11 mouse cellular contexts compared by ENCODE assay signal in the genomic region with DNA sequence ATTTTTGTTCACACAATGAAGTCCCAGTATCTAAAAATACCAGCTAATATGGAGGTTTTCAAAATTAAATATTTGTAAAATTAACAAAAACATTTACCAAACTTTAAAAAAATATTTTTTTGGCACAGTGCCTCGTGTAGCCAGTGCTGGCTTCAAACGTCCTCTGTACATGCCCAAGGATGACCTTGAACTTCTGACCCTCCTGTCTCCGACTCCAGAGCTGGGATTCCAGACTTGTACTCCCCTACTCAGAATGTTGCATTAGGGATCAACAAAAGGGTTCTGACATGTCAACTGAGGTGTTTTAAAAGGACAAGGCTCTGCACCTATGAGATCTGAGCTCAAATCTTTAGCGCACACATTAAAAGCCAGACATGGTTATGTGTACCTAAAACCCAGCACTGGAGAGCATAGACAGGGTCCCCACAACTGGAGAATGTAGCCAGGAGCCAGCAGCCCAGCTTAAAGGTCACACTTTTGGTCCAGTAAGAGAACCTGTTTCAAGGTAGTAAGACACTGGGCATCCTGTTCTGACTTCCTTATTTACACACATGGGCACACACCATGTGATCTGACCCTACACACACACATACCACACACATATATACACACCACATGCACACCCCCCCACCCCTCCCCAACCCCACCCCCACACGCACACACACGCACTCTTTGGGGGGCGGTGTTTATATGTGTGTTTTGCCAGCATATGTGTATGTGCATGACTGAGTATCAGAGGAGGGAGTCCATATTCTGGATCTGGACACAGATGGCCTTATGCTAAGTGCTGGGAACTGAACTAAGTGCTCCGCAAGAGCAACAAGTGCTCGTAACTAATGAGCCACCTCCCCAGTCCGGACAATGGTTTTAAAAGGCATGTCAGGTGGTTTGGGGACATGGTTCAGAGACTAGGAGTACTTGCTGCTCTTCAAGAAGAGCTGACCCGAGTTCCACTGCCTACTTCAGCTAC. TPM values are rescaled to one million over a fixed set of nuclear protein-coding genes. Genes with fewer than 3 reads are reported as not detected.
DNase-seq lines count a peak whose midpoint lies in the region; ATAC-seq and TF ChIP-seq lines count a peak whose summit lies in the region.
"Had no signal": no experiment of that assay in that cellular context is flagged by ENCODE, and none has a peak within 500 bp of the region (broad histone marks: within the 10 kb centered on the region; RNA-seq: fewer than 3 reads in every experiment).

No protein-coding gene starts in this region.

- intact Hi-C loops in left cerebral cortex, adult 2 months (cut with DNase I), result no loop called here

- TF ChIP-seq POLR2A in cerebellum, adult 2 months (IDR thresholded peaks at IDR 0.05; ENCODE audit: borderline replicate concordance, insufficient read depth, low read length), result no peak

- no peak overlapping the region for H3K4me2 ChIP-seq in embryonic facial prominence, embryonic 14.5 days (ENCODE audit: low read depth, low read length)

- H3K9ac ChIP-seq in embryonic facial prominence, embryonic 14.5 days (ENCODE audit: low read depth, low read length), result no peak overlapping the region

- no peak for TF ChIP-seq CTCF in cerebellum, adult 2 months (IDR thresholded peaks at IDR 0.05; ENCODE audit: borderline replicate concordance, insufficient read depth, low read depth, low read length)
- TF ChIP-seq CTCF in layer of hippocampus, adult 2 months (conservative IDR thresholded peaks at IDR 0.05), result no peak
- TF ChIP-seq CTCF in left cerebral cortex, adult 2 months (IDR thresholded peaks at IDR 0.05), result no peak

- H3K36me3 ChIP-seq in embryonic facial prominence, embryonic 14.5 days (ENCODE audit: control insufficient read depth, insufficient read depth, low read length), result peaks cover 10% of the 10 kb centered on the region; the same call in 1 of the 2 replicates

- peaks cover 7% of the 10 kb centered on the region for H3K4me1 ChIP-seq in cerebellum, adult 2 months (ENCODE audit: control insufficient read depth, insufficient read depth, low read length)
- peaks cover 16% of the 10 kb centered on the region for H3K4me1 ChIP-seq in embryonic facial prominence, embryonic 14.5 days (ENCODE audit: control insufficient read depth, insufficient read depth, low read length)

- DNase-seq in cerebellum, adult 9-10 months, result peak; percentile 55
- DNase-seq in cerebellum, adult 2 months, result no peak
- DNase-seq in layer of hippocampus, adult 2 months (ENCODE audit: low spot score in 2 of 2), result no peak
- DNase-seq in layer of hippocampus, adult 18-20 months (ENCODE audit: low spot score in 2 of 2), result no peak
- peak; percentile 39 for DNase-seq in 416B (ENCODE audit: low read depth)
- DNase-seq in embryonic facial prominence, embryonic 14.5 days (ENCODE audit: low spot score), result no peak
- no peak for DNase-seq in left cerebral cortex, adult 2 months (ENCODE audit: extremely low spot score in 1 of 2, low spot score in 2 of 2)
- no peak for DNase-seq in kidney, postnatal 4 days
- DNase-seq: kidney, adult 9 months; layer of hippocampus, adult 9-11 months had no signal

- 69% methylated on average over 11 of the region's 11 CpGs for WGBS in cerebellum, adult 2 months
- WGBS in embryonic facial prominence, embryonic 14.5 days, result 70% methylated on average over 11 of the region's 11 CpGs

- H3K27me3 ChIP-seq in cerebellum, adult 2 months (ENCODE audit: control insufficient read depth, insufficient read depth, low read length), result no peaks in the 10 kb centered on the region
- H3K27me3 ChIP-seq in embryonic facial prominence, embryonic 14.5 days (replicated peaks; ENCODE audit: control insufficient read depth, insufficient read depth, low read length), result no peaks in the 10 kb centered on the region

- no peak overlapping the region for H3K4me3 ChIP-seq in cerebellum, adult 2 months (replicated peaks; ENCODE audit: insufficient read depth, low read depth, low read length)
- H3K4me3 ChIP-seq in layer of hippocampus, adult 2 months, result no peak overlapping the region; the same call in 1 of the 2 replicates
- no peak overlapping the region for H3K4me3 ChIP-seq in embryonic facial prominence, embryonic 14.5 days (ENCODE audit: low read depth, low read length)
- no peak overlapping the region for H3K4me3 ChIP-seq in left cerebral cortex, adult 2 months

- no peaks in the 10 kb centered on the region for H3K9me3 ChIP-seq in embryonic facial prominence, embryonic 14.5 days (ENCODE audit: control insufficient read depth, low read length)

- no peak overlapping the region for H3K27ac ChIP-seq in cerebellum, adult 2 months (ENCODE audit: insufficient read depth, low read length)
- peak overlapping the region; percentile 99 for H3K27ac ChIP-seq in layer of hippocampus, adult 2 months
- H3K27ac ChIP-seq in embryonic facial prominence, embryonic 14.5 days (replicated peaks; ENCODE audit: low read depth, low read length), result 0 out of 2 replicates have a peak overlapping the region, but pooled peaks have one; percentile 44
- H3K27ac ChIP-seq in left cerebral cortex, adult 2 months, result no peak overlapping the region; the same call in 1 of the 2 replicates

- ATAC-seq in embryonic facial prominence, embryonic 14.5 days (ENCODE audit: low read depth), result no peak
- ATAC-seq: hindbrain, embryonic 16.5 days had no signal

RNA-seq across cellular contexts. Expression of a gene that starts 1.1 kb away (rescaled TPM):
- 68.2 and 76.1 TPM in 2 replicates for polyA plus RNA-seq in cerebellum, adult 2 months (2012; rRNA removed)
- total RNA-seq in layer of hippocampus, adult 2 months (2021), result 10 to 100 TPM; 35.9 to 41.5 TPM
- total RNA-seq in layer of hippocampus, adult 18-20 months (2021), result 10 to 100 TPM; 41.6 to 46.5 TPM
- polyA plus RNA-seq in embryonic facial prominence, embryonic 14.5 days (2014; fragmentation: Nextera tagmentation; extraction: Ambion mirVana), result 14.4 and 16.2 TPM in 2 replicates
- total RNA-seq in left cerebral cortex, adult 2 months (2021), result 10 to 100 TPM; 28.1 to 31.5 TPM

RNA-seq across cellular contexts. Expression of a gene that starts 40.4 kb away (rescaled TPM):
- polyA plus RNA-seq in cerebellum, adult 2 months (2012; rRNA removed), result 41.0 and 44.1 TPM in 2 replicates
- total RNA-seq in layer of hippocampus, adult 2 months (2021), result 10 to 100 TPM; 55.5 to 56.6 TPM
- total RNA-seq in layer of hippocampus, adult 18-20 months (2021), result 10 to 100 TPM; 50.6 to 51.5 TPM
- polyA plus RNA-seq in embryonic facial prominence, embryonic 14.5 days (2014; fragmentation: Nextera tagmentation; extraction: Ambion mirVana), result 35.3 and 41.0 TPM in 2 replicates
- total RNA-seq in left cerebral cortex, adult 2 months (2021), result 10 to 100 TPM; 41.5 to 46.9 TPM

Comparison
In these comparisons a context has a peak if more than half of its experiments do, and no peak if none do; other contexts are left out.
1. DNase-seq: peak in cerebellum, adult 9-10 months (single experiment) and 416B (single experiment); none in cerebellum, adult 2 months (0 of 2), layer of hippocampus, adult 2 months (0 of 2), layer of hippocampus, adult 18-20 months (0 of 2), embryonic facial prominence, embryonic 14.5 days (single experiment), left cerebral cortex, adult 2 months (0 of 2) and kidney, postnatal 4 days (0 of 2).
2. H3K27ac ChIP-seq: peak in layer of hippocampus, adult 2 months (single experiment) and embryonic facial prominence, embryonic 14.5 days (single experiment); none in cerebellum, adult 2 months (single experiment) and left cerebral cortex, adult 2 months (single experiment).